Mouse (Mus musculus) embryonic fibroblast, embryonic 13.5 days (primary cell): ENCODE data around the gene Kntc1. TPM values are rescaled to one million over a fixed set of nuclear protein-coding genes. Genes with fewer than 3 reads are reported as not detected.

ENCODE experiments used
- H3K27ac ChIP-seq: 2 replicates; pipeline ENCODE4 v1.5.1; 2012; ENCODE audit warnings: low read length, control low read depth, inconsistent platforms; ENCODE audit not compliant: insufficient read depth
- H3K4me1 ChIP-seq: 2 replicates; pipeline ENCODE4 v1.6.1; 2011; ENCODE audit warnings: low read length; ENCODE audit not compliant: control insufficient read depth, insufficient read depth
- H3K4me3 ChIP-seq: 2 replicates; pipeline ENCODE4 v1.5.1; 2011; ENCODE audit warnings: mild to moderate bottlenecking, control low read depth, low read length; ENCODE audit not compliant: insufficient read depth
- CTCF ChIP-seq: IDR thresholded peaks from 2 replicates; pipeline ENCODE4 v1.5.1; 2011; ENCODE audit warnings: mild to moderate bottlenecking, control low read depth, low read length, moderate library complexity, borderline replicate concordance; ENCODE audit not compliant: insufficient read depth
- POLR2A ChIP-seq: IDR thresholded peaks from 2 replicates; pipeline ENCODE4 v1.6.1; 2011; ENCODE audit warnings: low read depth, mild to moderate bottlenecking, control low read depth, low read length, moderate library complexity
- polyA plus RNA-seq: library from polyadenylated mRNA; stranded (reverse); fragments of >200 nt; gene quantifications from 2 replicates; pipeline ENCODE4 v1.2.4, GENCODE M21; 2011; ENCODE audit warnings: low read depth; ENCODE audit not compliant: missing spikeins, insufficient read length

The Kntc1 gene
- polyA plus RNA-seq, 1 experiment: 42.0 TPM

GRCm38 (mm10) chr5:123806334-123806733 is 56.8 kb downstream of the Kntc1 start:
- Histone ChIP-seq H3K4me1 (no peaks in the 10 kb centered on the region), H3K4me3 (no peak overlapping the region), H3K27ac (no peak overlapping the region)
- TF ChIP-seq CTCF (no peak), POLR2A (no peak)

DNA sequence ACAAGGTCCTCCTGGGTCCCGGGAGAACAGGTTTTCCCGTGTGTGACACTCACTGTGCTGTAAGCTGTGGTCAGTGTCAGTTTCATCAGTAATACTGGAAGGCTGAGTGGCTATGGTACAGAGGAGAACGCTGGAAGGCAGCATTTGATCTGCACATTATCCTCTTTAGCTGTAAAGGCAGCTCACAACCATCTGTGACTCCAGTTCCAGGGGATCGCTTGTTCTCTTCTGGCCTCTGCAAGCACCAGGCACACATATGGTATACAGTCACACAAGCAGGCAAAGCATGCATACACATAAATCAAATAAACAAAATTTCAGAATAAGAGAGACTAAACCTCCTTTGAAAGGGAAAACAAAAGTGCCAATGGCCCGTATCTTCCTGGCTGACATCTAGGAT is 59.0 kb downstream of the Kntc1 start:
- H3K4me3 ChIP-seq: no peak overlapping the region
- H3K4me1 ChIP-seq: no peaks in the 10 kb centered on the region
- H3K27ac ChIP-seq: no peak overlapping the region
- TF ChIP-seq CTCF (no peak), POLR2A (no peak)

DNA sequence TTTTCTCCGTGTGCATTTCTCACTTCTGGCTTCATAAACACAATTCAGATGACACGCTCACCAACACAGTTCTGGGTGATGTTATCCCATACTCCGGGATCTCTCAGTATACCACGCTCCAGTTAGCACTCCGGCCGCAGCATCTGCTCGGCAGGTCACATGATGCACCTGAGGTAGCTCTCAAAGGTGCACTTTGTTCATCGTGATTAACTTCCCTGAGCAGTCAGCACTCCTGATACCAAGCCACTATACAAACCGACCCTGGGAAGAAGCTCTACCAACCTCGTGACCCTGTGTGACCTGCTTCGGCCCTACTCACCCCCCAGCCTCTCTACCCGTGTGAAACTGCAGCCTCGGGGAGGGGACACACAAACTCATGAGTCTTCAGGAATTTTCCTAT is 59.6 kb downstream of the Kntc1 start:
- TF ChIP-seq CTCF (no peak), POLR2A (no peak)
- no peaks in the 10 kb centered on the region for H3K4me1 ChIP-seq
- H3K27ac ChIP-seq: no peak overlapping the region
- no peak overlapping the region for H3K4me3 ChIP-seq

- Histone ChIP-seq H3K4me3 (no peak overlapping the region), H3K27ac (no peak overlapping the region), H3K4me1 (no peaks in the 10 kb centered on the region)
- TF ChIP-seq CTCF (no peak), POLR2A (no peak)
These were observed 67.4 kb downstream of the Kntc1 start for GRCm38 (mm10) chr5:123816891-123817290.

DNA sequence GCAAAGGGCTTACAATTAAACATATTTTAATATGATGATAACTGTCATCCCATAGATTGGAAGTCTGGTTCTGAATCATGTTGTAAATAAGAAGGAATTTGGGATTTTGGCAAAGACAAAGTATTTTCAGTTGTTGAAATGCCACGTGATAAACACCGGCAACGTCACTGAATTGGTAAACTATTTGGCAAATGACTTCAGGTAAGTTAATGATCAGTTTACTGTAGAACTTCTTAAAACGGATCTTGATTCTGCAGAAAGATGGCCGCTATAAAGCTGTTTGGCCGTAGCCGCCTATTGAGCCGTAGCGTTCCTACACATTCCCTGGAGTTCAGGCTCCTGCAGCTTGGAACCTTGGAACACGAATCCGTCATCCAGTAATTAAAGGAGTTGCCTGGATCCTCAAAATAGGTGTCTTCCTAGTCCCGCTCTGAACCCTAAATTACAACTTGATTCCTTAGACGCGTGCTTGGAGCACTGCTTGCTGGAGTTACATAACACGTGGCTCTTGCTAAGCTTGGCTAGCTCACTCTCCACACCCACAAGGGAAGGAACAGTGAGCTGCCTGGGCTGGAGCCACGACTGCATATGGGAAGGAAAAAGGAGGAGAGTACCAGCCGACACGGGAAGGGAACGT is 69.5 kb downstream of the Kntc1 start:
- TF ChIP-seq CTCF: no peak
- no peak for TF ChIP-seq POLR2A
- no peaks in the 10 kb centered on the region for H3K4me1 ChIP-seq
- no peak overlapping the region for H3K27ac ChIP-seq

DNA sequence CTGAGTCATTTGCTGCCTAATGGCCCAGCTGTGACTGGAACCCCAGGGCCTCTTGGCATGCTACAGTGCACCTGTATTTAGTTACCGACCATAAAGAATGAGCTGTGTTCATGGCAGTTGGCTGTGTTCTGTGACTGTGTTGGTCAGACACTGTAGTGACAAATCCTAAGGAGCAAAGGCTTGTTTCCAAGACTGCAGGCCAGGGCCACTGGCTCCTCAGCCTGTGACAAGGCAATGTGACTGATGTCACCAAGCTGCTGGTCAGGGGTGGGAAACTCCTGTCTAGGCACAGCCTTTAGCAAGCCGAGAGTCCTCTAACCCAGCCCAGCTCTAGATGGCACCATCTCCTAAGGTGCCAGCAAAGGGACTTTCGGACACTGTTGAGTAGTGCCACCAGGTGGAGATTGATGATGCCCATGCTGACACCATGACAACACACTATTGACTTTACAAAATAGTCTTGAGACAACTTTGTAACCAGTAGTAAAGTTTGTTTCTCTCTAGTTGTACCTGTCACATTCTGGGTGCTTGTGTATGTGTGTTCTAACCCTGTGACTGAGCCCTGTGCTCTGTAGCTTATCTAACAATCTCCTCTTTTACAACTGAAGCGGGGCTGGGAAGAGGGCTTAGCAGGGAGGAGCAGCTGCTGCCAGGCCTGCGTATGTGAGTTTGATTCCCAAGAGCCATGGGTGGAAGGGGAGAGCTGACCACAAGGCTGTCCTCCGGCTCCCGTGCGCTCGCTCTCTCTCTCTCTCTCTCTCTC is 71.2 kb downstream of the Kntc1 start:
- Histone ChIP-seq H3K4me1 (no peaks in the 10 kb centered on the region), H3K4me3 (no peak overlapping the region), H3K27ac (no peak overlapping the region)
- TF ChIP-seq POLR2A (no peak), CTCF (no peak)

More for the DNA sequence above, 69.5 kb downstream of the Kntc1 start:
- H3K4me3 ChIP-seq: no peak overlapping the region

DNA sequence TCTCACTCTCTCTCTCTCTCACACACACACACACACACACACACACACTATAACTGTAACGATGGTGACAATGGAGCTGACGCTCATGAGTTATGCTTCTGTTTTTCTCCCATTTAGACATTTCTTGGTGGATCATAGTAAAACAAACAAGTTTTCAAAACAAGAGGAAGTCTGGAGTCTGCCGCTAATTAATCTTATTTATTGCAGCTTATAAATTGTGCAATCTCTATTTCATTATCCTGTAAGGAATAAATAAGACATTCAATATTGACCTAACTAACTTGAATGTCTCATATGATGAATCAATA is 71.7 kb downstream of the Kntc1 start:
- TF ChIP-seq CTCF (no peak), POLR2A (no peak)
- H3K4me3 ChIP-seq: no peak overlapping the region
- H3K27ac ChIP-seq: no peak overlapping the region
- no peaks in the 10 kb centered on the region for H3K4me1 ChIP-seq

- Histone ChIP-seq H3K4me3 (no peak overlapping the region), H3K27ac (no peak overlapping the region), H3K4me1 (no peaks in the 10 kb centered on the region)
- no peak for TF ChIP-seq POLR2A
- TF ChIP-seq CTCF: no peak
These were observed 73.2 kb downstream of the Kntc1 start for GRCm38 (mm10) chr5:123822706-123823105.

DNA sequence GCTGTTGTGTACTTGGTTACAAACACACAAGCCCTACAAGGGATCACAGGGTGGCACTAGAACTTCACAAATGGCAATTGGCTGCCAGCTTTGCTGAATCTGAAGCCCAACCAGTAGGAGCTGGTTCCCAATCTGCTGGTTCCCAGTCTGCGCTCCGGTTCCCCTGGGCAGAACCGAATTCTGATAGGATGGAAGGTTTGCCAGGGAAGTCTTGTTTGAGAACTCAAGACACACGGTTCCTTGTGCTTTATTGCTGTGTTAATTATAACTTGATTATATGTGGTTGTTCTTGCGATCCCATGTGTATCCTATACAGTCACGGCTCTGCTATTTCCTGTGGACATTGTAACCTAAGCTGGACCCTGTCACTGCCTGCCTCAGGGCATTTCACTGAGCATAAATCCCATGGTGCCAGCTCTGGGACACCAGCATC is 78.2 kb downstream of the Kntc1 start:
- Histone ChIP-seq H3K4me1 (no peaks in the 10 kb centered on the region), H3K27ac (peak overlapping the region; percentile 14; the same call in 1 of the 2 replicates), H3K4me3 (no peak overlapping the region)
- TF ChIP-seq CTCF (no peak), POLR2A (no peak)

DNA sequence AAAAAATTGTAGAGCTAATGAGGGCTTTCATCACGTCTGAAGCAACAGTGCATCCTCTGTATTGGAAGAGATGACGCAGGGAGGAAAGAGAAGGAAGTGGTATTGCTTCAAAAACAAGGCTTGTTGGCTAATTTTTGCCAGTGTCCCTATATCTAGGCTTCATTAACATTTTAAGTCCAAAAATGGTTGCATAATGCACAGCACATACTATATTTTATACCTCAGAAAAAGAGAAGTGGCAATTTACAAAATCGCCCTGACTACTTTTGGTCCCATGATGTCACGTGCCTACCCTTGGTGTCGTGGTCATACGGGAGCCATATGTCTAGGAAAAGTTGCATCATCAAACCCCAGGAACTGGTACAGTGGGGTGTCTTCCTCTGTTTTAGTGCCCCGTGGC is 82.8 kb downstream of the Kntc1 start:
- TF ChIP-seq POLR2A (no peak), CTCF (no peak)
- Histone ChIP-seq H3K27ac (no peak overlapping the region), H3K4me3 (no peak overlapping the region), H3K4me1 (no peaks in the 10 kb centered on the region)

DNA sequence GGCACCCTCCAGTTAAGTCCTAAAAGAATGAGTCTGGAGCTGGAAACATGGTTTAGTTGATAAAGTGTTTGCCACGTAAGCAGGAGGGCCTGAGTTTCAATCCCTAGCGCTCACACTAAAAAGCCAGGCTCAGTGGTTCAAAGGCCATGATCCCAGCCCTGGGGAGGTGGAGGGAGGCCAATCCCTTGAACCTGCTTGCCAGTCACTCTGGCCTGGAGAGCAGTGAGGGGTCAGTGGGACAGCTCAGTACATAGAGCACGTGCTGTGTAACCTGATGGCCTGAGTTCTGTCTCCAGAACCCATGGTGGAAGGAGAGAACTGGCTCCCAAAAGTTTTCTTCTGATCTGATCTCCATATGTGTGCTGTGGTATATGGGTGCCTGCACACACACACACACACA is 85.3 kb downstream of the Kntc1 start:
- H3K4me3 ChIP-seq: no peak overlapping the region
- TF ChIP-seq CTCF (no peak), POLR2A (no peak)
- H3K27ac ChIP-seq: no peak overlapping the region
- no peaks in the 10 kb centered on the region for H3K4me1 ChIP-seq
